Mouse (Mus musculus): Measurements from ENCODE around the gene Zzef1.

Gene Zzef1

DNA sequence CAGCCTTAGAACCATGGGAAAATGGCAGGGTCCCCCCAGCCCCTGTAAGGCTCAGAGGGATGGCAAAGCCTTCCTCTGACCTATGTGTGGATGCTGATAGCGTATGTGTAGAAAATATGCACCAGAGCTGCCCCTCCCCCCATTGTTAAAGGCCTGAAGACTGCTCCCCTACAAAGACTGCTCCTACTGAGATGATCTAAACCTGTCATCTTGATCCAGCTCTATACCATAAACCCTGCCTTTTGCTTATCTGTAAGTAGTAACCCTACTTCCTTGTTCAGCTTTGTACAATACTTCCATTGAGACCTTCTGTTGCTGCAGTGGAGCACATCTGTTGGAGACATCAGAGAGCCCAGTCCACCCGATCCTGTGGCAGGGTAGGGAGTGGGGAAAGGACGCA, 9.2 kb downstream of the Zzef1 start:
- DNase-seq (ENCODE audit: extremely low spot score, low read depth, low spot score): no peak

DNA sequence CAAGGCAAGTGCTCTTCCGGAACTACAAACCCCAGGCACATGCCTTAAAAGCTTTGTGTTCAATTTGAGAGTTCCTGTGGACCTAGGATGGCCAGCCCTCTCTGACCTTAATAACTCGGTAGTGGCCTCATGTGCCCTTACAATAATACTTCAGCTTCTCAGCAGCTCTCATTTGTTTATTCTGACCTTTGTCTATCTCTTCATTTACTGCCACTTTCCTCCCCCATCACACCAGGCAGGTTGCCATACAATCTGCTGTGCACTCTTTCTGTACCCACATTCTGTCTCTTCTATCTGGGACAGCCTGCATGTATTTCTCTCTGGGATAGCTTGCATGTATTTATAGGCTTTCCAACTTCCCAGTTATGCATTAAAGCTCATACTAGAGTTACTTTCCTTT, 10.5 kb downstream of the Zzef1 start:
- DNase-seq (ENCODE audit: extremely low spot score, low read depth, low spot score): no peak

DNA sequence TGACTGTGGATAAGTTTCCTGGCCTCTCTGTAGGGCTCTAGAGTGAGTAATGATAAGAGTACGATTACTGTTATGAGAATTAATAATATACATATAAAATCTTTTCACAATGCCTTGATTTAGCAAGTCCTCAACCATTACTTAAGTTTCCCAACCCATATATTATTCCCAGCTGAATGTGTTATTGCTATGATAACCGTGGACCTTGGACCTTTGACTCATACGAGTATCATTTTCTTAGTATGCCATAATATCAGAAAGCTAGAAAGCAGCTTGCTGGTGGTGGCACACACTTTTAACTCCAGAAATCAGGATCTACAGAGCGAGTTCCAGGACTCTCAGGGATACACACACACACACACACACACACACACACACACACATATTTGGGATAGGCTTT, 12.0 kb downstream of the Zzef1 start:
- no peak for DNase-seq (ENCODE audit: extremely low spot score, low read depth, low spot score)

DNA sequence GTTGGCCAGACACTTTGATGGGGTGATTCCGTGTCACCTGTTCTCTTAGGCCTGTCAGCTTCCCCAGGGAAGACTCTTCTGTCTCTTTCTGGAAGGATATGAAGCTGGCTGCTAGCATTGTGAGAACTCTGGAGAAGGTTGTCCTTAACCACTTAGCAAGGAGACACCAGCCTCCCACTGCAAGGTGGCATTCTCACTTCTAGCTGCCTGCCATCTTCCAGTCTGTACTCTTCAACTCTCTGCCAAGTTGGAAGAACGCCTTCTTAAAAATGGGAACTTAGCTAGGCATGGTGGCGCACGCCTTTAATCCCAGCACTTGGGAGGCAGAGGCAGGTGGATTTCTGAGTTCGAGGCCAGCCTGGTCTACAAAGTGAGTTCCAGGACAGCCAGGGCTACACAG, 17.7 kb downstream of the Zzef1 start:
- DNase-seq (ENCODE audit: extremely low spot score, low read depth, low spot score): no peak

DNA sequence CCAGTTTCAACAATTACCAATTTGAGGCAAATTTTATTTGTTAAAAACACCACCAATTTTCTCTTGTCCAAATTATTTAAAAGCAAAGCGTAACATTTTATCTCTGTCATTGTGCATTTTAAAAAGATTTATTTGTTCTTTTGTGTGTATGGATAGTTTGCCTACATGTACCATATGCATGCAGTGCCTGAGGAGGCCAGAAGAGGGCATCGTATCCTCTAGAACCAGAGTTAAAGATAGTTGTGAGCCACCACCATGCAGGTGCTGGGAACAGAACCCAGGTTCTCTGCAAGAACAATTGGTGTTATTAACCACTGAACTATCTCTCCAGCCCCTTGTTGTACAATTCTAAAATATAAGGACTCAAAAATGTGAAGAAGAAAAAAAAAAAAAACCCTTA, 18.2 kb downstream of the Zzef1 start:
- no peak for DNase-seq (ENCODE audit: extremely low spot score, low read depth, low spot score)

DNA sequence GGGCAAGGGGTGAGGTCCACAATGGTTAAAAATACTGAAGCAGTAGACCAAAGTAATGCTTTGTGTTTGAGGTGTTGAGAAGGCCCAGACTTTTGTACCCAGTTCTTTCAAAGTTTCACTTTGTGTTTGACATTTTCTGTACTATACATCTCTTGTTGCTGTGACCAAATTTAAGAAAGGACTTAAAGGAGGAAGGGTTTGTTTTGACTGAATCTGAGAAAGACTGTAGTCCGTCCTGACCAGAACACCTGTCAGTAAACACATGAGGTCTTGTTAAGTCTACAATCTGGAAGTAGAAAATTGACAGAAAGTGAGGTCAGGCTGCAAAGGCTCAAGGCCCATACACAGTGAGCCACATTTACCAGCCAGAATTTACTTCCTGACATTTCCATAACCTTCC, 20.8 kb downstream of the Zzef1 start:
- DNase-seq (ENCODE audit: extremely low spot score, low read depth, low spot score): no peak

DNA sequence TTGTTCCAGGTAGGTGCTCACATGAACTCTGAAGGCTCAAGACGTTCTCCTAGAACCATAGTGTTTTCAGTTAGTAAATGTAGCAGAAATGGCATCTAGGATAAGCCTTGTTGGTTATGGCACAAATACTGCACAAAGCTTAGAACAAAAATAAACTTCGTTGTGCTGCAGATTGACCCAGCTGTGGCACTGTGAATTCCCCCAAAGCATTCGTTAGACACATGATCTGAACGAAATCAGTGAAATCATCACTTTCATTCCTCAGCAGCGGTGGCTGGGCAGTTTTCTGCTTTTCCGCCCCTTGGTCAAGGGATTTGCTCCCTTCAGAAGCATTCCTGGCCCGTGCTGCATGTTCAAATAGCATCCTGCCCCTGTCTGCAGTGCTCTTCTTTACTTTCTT, 22.0 kb downstream of the Zzef1 start:
- no peak for DNase-seq (ENCODE audit: extremely low spot score, low read depth, low spot score)

DNA sequence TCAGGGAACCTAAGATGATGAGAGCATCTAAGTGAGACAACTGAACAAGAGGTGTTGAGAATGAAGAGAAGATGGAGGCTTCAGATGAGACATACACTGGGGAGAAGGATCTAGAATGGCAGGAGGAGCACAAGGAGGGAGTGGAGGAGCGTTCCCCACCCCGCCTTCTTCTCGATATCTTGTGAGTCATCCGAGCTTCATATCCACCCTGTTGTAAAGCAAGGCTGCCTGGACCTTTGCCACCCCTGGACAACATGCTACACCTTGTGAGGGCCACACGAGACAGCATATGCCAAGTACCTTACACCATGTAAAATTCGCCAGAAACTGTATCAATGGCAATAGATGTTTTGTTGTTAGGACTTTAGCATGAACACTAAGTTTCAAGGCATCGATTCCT, 25.0 kb downstream of the Zzef1 start:
- no peak for DNase-seq (ENCODE audit: extremely low spot score, low read depth, low spot score)

DNA sequence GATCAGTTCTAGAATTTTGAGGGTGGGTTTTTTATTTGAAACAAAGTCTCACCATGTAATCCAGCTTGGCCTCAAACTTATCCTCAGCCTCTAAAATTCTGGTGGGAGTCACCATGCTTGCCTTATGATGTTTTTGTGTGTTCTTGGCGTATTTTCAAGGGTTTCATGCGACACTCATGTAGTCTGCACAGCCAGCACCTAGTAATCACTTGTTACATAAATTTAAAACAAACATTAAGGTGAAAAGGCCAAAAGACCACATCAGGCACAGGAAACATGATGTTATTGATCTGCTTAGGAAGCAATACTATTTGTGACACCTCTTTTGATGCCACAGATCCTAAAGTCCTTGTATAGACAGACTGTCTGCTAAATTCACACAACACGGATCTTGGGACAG, 33.8 kb downstream of the Zzef1 start:
- DNase-seq (ENCODE audit: extremely low spot score, low read depth, low spot score): no peak

DNA sequence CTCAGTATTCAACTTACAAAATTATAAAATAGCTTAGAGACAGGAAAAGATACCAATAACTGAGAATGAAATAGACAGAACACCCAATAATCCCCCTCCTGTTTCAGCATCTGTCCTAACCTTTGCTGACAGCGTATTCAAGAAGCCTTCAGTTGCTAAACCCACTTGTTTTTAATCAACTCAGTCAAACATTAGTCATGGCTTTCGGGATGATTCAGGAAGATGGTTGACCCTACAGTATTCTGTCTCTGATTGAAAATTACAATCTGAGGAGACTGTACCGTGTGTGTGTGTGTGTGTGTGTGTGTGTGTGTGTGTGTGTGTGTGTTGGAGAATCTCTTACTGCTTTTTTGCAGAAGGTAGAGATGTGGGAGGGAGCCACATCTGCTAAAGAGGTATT, 46.7 kb downstream of the Zzef1 start:
- DNase-seq (ENCODE audit: extremely low spot score, low read depth, low spot score): no peak

DNA sequence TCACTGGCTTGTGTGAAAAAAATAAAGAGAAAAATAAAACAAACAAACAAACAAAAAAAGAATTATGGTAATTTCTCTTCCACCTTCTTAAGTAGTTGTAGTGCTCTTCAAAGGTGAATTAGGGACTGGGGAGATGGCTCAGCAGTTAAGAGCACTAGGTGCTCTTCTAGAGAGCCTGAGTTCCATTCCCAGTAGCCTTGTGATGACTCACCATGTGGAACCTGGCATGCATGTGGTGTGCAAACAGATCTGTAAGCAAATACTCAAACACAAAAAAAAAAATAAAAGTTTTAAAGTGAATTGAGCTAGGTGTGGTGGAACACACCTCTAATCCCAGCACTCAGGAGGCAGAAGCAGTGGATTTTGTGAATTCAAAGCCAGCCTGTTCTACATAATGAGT, 47.5 kb downstream of the Zzef1 start:
- no peak for DNase-seq (ENCODE audit: extremely low spot score, low read depth, low spot score)

DNA sequence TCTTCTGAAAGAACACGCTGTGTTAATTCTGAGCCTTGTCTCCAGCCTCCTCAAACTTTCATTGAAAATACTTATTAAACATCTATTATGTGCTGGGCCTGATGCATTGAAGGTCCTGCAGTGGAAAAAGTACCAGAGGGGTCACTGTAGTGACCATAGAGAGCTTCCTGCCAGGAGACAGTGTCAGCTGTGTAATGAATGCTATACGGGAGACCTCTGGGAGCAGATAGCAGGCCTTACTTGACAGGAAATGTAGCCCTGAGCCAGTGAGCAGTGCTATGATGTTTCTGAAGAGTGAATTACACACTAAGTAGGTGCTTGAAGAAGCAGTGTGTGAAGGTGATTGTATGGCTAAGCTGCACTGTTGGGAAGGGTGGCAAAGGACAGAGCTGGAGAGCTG, 49.5 kb downstream of the Zzef1 start:
- DNase-seq (ENCODE audit: extremely low spot score, low read depth, low spot score): no peak

DNA sequence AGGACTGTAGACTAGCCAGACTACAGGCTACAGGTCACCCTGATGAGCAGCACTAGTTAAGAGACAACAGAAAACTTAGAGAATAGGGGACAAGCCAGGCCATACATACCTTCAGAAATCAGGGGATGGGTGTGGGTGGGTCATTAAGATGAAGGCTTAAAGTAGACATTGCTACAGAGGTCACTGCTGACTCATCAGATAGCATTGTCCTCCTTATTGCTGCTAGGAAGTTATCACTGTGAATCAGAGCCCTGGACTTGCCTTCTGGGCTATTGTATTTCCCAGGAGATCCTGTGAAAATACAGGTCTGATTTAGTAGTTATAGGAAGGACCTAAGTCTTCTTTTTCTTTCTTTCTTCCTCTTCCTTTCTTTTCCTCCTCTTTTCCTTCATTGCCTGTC, 50.7 kb downstream of the Zzef1 start:
- DNase-seq (ENCODE audit: extremely low spot score, low read depth, low spot score): no peak

DNA sequence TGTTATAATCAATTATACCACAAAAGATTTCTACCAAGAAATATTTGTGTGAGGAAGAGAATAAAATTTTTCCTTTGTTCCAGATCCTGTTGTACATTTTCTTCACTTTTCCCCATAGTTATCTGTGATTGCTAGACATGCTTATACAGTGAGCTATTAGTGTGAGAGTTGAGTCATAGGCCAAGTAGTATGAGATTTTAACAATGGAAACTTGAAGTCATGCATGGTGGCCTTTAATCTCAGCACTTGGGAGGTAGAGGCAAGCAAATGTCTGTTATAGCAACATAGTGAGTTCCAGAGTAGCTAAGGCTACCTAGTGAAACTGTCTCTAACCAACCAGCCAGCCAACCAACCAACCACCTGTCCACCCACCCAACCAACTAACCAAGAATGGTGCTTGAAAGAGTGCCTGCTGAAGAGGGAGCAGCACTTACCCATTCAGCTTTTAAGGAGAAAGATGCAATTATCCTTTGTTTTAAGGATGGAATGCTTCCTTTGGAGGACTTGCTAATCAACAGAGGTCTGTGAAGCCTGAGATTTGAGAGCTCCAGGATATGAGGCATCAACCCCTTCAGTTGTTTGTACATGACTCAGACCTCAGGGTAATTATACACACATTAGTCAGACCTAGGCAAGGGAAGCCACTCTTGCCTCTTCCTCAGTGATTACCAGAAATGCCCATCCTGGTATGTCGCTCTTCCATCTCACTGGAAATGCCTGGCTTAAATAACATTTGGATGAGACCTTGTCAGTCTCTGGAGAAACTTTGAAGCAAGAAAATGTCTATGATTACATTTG, 52.0 kb downstream of the Zzef1 start:
- no peak for DNase-seq (ENCODE audit: extremely low spot score, low read depth, low spot score)

DNA sequence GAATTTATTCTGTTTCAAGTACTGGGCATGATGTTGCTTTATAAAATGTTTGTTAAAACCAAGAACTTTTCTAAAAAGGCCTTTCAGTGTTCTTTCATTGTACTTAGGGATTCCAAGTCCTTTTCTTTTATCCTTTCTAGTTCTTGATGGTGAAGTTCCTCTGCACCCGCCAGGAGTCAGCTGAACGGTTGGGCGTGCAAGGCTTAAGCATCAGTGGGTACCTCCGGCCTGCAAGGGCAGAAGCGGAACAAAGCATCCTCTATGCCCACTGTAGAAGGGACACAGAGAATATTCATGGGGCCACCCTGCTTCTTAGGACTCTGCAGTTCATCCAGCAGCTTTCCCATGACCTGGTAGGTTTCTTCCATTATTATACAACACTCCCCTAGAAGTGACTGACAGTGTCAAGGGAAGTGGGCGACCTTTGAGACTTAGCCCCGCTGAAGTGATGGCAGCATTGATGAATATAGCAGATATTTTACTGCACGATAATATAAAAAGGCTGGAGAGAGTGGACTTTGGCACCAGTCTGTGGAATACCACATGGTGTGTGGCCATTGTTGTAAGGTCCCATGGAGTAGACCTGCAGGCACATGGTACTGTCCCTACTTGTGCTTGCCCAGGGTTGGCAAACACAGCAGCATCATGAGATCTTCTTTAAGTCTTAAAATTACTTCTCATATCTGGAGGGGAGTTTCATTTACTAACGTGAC, 54.5 kb downstream of the Zzef1 start:
- DNase-seq (ENCODE audit: extremely low spot score, low read depth, low spot score): no peak

DNA sequence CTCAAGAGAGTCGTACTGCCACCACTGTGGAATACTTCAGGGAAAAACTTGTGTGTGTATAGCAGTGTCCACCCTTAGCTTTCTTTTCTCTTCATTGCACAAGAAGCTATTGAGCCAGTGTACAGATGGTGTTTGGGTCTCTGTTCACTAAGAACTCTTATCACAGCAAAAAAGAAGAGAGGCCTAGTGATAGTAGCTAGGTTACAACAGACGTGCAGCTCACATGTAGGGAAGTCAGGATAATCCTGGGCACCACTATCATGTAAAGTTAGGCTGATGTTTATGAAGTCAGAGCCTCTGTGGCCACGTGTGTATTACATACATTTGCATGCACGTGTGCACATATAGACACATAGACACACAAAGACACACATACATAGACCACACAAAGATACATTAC, 55.2 kb downstream of the Zzef1 start:
- DNase-seq (ENCODE audit: extremely low spot score, low read depth, low spot score): no peak

DNA sequence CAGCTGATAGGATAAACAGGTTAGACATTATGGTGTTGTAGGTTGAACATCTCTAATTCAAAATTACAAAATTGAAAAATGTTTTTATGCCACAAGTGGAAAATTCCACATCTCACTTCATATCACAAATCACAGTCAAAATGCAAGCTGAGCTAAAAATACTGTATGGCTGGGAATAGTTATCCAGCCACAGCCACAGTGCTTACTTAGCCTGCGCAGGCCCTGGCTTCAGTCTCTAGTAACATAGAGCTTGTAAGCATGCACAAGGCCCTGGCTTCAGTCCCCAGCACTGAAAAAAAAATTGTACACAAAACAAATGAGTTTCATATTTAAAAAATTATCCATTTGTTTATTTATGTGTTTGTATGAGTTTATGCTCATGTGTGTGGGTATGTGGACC, 56.1 kb downstream of the Zzef1 start:
- DNase-seq (ENCODE audit: extremely low spot score, low read depth, low spot score): no peak

DNA sequence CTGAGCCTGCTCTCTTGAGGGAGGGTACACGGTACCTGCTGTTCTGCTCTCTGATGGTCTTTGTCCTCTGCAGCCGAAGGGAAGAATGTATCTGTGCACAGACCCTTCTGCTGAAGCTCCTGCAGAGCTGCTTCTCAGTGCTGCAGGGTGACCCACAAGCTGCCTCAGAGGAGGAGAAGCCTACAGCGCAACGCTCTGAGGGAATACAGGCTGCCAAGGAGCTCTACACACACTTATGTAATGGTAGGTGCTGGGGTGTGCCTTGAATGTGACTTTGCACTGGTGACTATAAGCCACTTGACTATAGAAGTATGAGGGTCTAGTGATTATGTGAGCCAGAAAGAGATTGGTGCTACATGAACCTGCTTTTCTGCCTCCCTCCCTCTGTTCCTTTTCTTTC, 57.1 kb downstream of the Zzef1 start:
- no peak for DNase-seq (ENCODE audit: extremely low spot score, low read depth, low spot score)

DNA sequence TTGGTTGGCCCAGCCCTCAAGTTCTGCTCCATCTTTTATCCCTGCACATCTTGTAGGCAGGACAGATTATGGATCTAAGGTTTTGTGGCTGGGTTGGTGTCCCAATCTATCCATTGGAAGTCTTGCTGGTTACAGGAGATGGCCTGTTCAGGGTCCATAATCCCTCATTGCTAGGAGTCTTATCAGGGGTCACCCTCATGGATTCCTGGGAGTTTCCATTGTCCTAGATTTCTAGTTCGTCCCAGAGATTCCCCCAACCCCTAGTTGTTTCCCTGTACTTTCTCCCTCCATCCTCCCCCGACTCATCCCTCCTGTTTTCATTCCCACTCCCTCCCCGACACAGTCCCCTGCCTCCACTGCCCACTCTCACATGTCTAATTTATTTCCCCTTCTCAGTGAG, 58.2 kb downstream of the Zzef1 start:
- DNase-seq (ENCODE audit: extremely low spot score, low read depth, low spot score): no peak

DNA sequence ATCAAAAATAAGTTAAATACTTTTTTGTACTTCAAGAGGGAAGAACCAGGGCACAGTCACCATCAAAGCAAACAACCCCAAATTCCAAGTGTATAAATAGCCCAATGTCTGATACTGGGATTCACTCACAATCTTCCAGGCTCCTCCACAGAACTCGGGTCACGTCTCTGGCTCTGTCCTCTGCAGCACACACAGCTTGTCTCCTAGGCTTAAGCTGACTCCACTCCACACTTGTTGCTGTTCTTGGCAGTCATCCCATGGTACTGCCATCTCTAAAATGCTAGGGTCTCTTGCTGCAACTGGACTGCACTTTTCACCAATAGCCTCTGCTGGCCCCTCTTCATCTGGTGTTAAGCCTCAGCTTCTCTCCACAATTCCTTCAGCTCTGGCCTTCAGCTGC, 60.7 kb downstream of the Zzef1 start:
- no peak for DNase-seq (ENCODE audit: extremely low spot score, low read depth, low spot score)

DNA sequence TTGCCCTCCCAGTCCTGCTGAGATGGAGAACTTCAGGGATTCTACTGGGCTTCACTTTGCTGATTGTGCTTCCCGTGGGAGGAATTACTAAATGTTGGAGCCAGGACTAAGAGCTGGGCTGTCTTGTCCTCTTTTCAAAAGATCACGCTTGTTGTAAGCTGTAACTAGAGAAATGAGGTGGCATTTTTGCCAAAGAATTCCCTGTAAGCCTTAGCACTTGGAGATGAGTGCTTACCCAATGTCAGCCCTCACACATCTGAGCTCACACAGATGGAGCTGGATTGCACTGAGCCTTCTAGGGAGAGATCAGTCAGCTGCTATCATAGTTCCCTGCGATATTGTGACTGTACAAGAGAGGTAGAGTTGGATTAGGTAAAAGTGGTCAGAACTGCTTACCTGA, 65.2 kb downstream of the Zzef1 start:
- no peak for DNase-seq (ENCODE audit: extremely low spot score, low read depth, low spot score)

DNA sequence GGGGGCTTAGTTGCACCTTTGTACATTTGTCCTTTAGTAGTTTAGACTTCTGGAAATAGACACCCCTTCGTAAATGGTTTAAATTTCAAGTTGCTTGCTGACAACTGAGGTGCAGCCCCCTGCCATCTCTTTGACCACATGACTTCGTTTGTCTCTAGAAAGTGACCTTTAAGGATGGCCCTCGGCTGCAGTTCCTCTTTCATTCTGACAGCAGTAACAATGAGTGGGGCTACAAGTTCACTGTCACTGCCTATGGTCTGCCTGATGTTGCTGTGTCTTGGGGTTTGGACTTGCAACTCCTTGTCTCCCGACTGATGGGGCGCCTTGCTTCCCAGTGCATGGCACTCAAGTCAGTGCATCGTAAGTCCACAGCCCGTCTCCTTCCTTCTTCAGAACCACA, 70.4 kb downstream of the Zzef1 start:
- DNase-seq (ENCODE audit: extremely low spot score, low read depth, low spot score): no peak

DNA sequence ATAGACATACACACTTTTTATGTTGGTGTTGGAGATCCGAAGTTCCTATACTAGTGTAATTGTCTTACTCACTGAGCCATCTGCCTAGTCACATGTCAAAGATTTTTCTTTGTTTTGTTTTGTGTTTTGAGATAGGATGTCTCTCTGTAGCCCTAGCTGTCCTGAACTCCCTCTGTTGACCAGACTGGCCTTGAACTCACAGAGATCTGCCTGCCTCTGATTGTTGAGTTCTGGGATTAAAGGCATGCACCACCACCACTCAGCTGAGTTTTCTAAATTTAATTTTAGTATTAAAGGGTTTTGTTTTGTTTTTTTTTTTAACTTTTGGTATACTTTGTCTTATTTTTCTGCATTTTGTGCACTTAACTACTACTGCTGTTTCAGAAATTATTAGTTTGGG, 76.0 kb downstream of the Zzef1 start:
- no peak for DNase-seq (ENCODE audit: extremely low spot score, low read depth, low spot score)

Data from hindlimb bud, embryonic 11.5 days (tissue).